Mouse (Mus musculus): ENCODE measurements around the gene Sdc4.

DNA sequence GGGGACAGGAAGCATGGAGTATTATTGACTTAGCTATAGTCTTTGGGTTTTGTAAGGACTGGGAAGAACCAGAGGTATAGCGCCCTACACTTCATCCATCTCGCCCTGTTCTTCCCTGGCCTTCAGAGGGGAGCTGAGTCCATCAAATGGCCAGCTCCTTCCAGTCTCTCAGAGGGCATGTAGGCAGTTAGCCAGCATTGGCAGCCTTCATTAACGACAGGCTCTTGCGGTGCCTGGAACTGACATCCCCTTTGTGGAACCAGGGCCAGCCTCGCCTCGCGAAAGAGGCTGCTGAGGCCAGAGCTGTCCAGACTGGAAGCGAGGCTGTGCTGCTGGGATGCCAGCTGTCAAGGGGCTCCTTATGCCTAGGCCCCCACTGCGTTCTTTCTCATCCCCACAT, 44.1 kb upstream of the Sdc4 start:
- TF ChIP-seq SMC3 (IDR thresholded peaks at IDR 0.05; ENCODE audit: low read depth, low read length) (no peak), CTCF (IDR thresholded peaks at IDR 0.05 in 2 of 3, conservative IDR thresholded peaks at IDR 0.05 in 1 of 3; ENCODE audit: control insufficient read depth in 1 of 3, insufficient read depth in 1 of 3, low read depth in 2 of 3, low read length in 3 of 3, poor library complexity in 1 of 3, severe bottlenecking in 1 of 3) (no peak), ELF1 (IDR thresholded peaks at IDR 0.05; ENCODE audit: low read depth, low read length) (no peak), MEF2A (IDR thresholded peaks at IDR 0.05; ENCODE audit: extremely low read depth, insufficient replicate concordance, low read depth, low read length, poor library complexity, severe bottlenecking) (no peak), GABPA (IDR thresholded peaks at IDR 0.05; ENCODE audit: low read depth, low read length) (no peak), POLR2AphosphoS5 (IDR thresholded peaks at IDR 0.05; ENCODE audit: borderline replicate concordance, low read depth, low read length) (no peak), ZKSCAN1 (IDR thresholded peaks at IDR 0.05; ENCODE audit: low read depth, low read length) (no peak), HCFC1 (IDR thresholded peaks at IDR 0.05; ENCODE audit: low read depth, low read length) (no peak), KAT2A (conservative IDR thresholded peaks at IDR 0.05; ENCODE audit: low read depth, low read length) (no peak), JUND (IDR thresholded peaks at IDR 0.05; ENCODE audit: low read depth, low read length) (no peak), GATA1 (IDR thresholded peaks at IDR 0.05; ENCODE audit: low read depth, low read length) (no peak)

Measured in MEL (cell line).